Mouse (Mus musculus): Measurements from ENCODE around the gene B430218F22Rik. TPM values are rescaled to one million over a fixed set of nuclear protein-coding genes. Genes with fewer than 3 reads are reported as not detected.

Gene B430218F22Rik
- not detected for polyA plus RNA-seq (2014; fragmentation: Illumina TruSeq; extraction: RNeasy Lipid Tissue Mini Kit (QIAGEN cat#74804); ENCODE audit: low read depth, low replicate concordance)

GRCm38 (mm10) chr13:118386511-118387447 lies at the start of gene B430218F22Rik, which contains the start of gene Mrps30:
Gene B430218F22Rik, plus strand, starts transcription at chr13:118386630.
Gene Mrps30, minus strand, starts transcription at chr13:118387252.

Other genes with a start within 250 kb of the B430218F22Rik start
- gene Mrps30, start 622 bp downstream of the B430218F22Rik start, polyA plus RNA-seq (2014; fragmentation: Illumina TruSeq; extraction: RNeasy Lipid Tissue Mini Kit (QIAGEN cat#74804); ENCODE audit: low read depth, low replicate concordance) = 25.0 TPM